Mouse (Mus musculus) intestine, embryonic 16.5 days (tissue): Measurements from ENCODE around the gene Zcchc10. TPM values are rescaled to one million over a fixed set of nuclear protein-coding genes. Genes with fewer than 3 reads are reported as not detected.
A peak's percentile ranks its signal among the peaks of the same experiment; 100 is the strongest.
"Not testable (repeated sequence)": the region's sequence is repeated elsewhere in the genome, so short reads cannot be mapped to it uniquely, and the experiment has no call there.

Experiments
- ATAC-seq: fragments of 200-750 bp; cut with Nextera tagmentation; 2 replicates; pipeline ENCODE4 v1.8.0; 2017; ENCODE audit warnings: moderate TSS enrichment, moderate library complexity
- H3K27ac ChIP-seq: fragments of 300-500 bp; sonication (generic); 2 replicates; pipeline ENCODE4 v1.5.1; 2014; ENCODE audit warnings: mild to moderate bottlenecking, low read length
- H3K27me3 ChIP-seq: fragments of 300-500 bp; sonication (generic); replicated peaks from 2 replicates; pipeline ENCODE4 v1.6.1; 2014; ENCODE audit warnings: low read length, control low read depth, mixed read lengths; ENCODE audit not compliant: control insufficient read depth, insufficient read depth
- H3K36me3 ChIP-seq: fragments of 300-500 bp; sonication (generic); 2 replicates; pipeline ENCODE4 v1.6.1; 2014; ENCODE audit warnings: low read length, control low read depth; ENCODE audit not compliant: control insufficient read depth, insufficient read depth
- H3K4me1 ChIP-seq: fragments of 300-500 bp; sonication (generic); 2 replicates; pipeline ENCODE4 v1.6.1; 2014; ENCODE audit warnings: low read length, control low read depth, mixed read lengths; ENCODE audit not compliant: control insufficient read depth, insufficient read depth
- H3K4me2 ChIP-seq: fragments of 300-500 bp; sonication (generic); 2 replicates; pipeline ENCODE4 v1.6.1; 2014; ENCODE audit warnings: low read depth, low read length, control low read depth
- H3K4me3 ChIP-seq: fragments of 300-500 bp; sonication (generic); 2 replicates; pipeline ENCODE4 v1.5.1; 2014; ENCODE audit warnings: mild to moderate bottlenecking, low read length
- H3K9ac ChIP-seq: fragments of 300-500 bp; sonication (generic); 2 replicates; pipeline ENCODE4 v1.6.1; 2014; ENCODE audit warnings: low read depth, low read length
- H3K9me3 ChIP-seq: fragments of 300-500 bp; sonication (generic); 2 replicates; pipeline ENCODE4 v1.6.1; 2016; ENCODE audit warnings: low read length, control low read depth; ENCODE audit not compliant: control insufficient read depth
- WGBS: fragments of 180-500 bp; shearing (Covaris S2); extraction: QIAGEN DNeasy Blood & Tissue Kit; methylation state at CpG from one replicate; pipeline ENCODE4 v1.1.7; 2014; 5-methylcytosine and 5-hydroxymethylcytosine counted together
- polyA plus RNA-seq: library from polyadenylated mRNA; unstranded; fragments of >200 nt; fragmentation: Nextera tagmentation; extraction: Ambion mirVana; gene quantifications from 2 replicates; pipeline ENCODE4 v1.2.1, GENCODE M21; 2015

Zcchc10 gene
- polyA plus RNA-seq, 1 experiment from 2014 or later: 13.4 TPM

GRCm38 (mm10) chr11:53335505-53336181 is 11.2 kb downstream of the Zcchc10 start:
- Histone ChIP-seq H3K36me3 (no peaks in the 10 kb centered on the region; the same call in 1 of the 2 replicates), H3K4me1 (no peaks in the 10 kb centered on the region), H3K4me3 (no peak overlapping the region), H3K9ac (no peak overlapping the region), H3K27ac (no peak overlapping the region), H3K4me2 (no peak overlapping the region), H3K27me3 (no peaks in the 10 kb centered on the region), H3K9me3 (no peaks in the 10 kb centered on the region)
- no peak for ATAC-seq
- 31% methylated on average over 3 of the region's 3 CpGs for WGBS

GRCm38 (mm10) chr11:53336182-53336571 is 11.7 kb downstream of the Zcchc10 start:
- no peaks in the 10 kb centered on the region for H3K27me3 ChIP-seq
- no peak overlapping the region for H3K9ac ChIP-seq
- no peak overlapping the region for H3K4me3 ChIP-seq
- no peaks in the 10 kb centered on the region; the same call in 1 of the 2 replicates for H3K36me3 ChIP-seq
- ATAC-seq: no peak
- H3K4me1 ChIP-seq: no peaks in the 10 kb centered on the region
- no peak overlapping the region for H3K27ac ChIP-seq
- no peaks in the 10 kb centered on the region for H3K9me3 ChIP-seq
- H3K4me2 ChIP-seq: no peak overlapping the region

- 67% methylated on average over 1 of the region's 1 CpGs for WGBS
- H3K27me3 ChIP-seq: no peaks in the 10 kb centered on the region
- H3K9ac ChIP-seq: no peak overlapping the region
- H3K4me2 ChIP-seq: no peak overlapping the region
- no peak overlapping the region for H3K27ac ChIP-seq
- no peaks in the 10 kb centered on the region for H3K4me1 ChIP-seq
- H3K4me3 ChIP-seq: no peak overlapping the region
- ATAC-seq: no peak
- H3K36me3 ChIP-seq: no peaks in the 10 kb centered on the region; the same call in 1 of the 2 replicates
- no peaks in the 10 kb centered on the region for H3K9me3 ChIP-seq
Measured at GRCm38 (mm10) chr11:53336924-53337323, 12.4 kb downstream of the Zcchc10 start.

GRCm38 (mm10) chr11:53337684-53338083 is 13.2 kb downstream of the Zcchc10 start:
- no peaks in the 10 kb centered on the region for H3K9me3 ChIP-seq
- WGBS: 73% methylated on average over 8 of the region's 8 CpGs

GRCm38 (mm10) chr11:53341019-53341418 is 16.5 kb downstream of the Zcchc10 start:
- not testable (repeated sequence) for H3K9ac ChIP-seq, ATAC-seq, H3K4me1 ChIP-seq, H3K36me3 ChIP-seq, H3K27ac ChIP-seq, H3K27me3 ChIP-seq, H3K9me3 ChIP-seq, H3K4me3 ChIP-seq, H3K4me2 ChIP-seq
- WGBS: 72% methylated on average over 10 of the region's 10 CpGs

More at GRCm38 (mm10) chr11:53337684-53338083, 13.2 kb downstream of the Zcchc10 start:
- Histone ChIP-seq H3K4me3 (no peak overlapping the region), H3K36me3 (no peaks in the 10 kb centered on the region), H3K4me1 (no peaks in the 10 kb centered on the region), H3K27me3 (no peaks in the 10 kb centered on the region), H3K27ac (no peak overlapping the region), H3K4me2 (no peak overlapping the region), H3K9ac (no peak overlapping the region)
- ATAC-seq: no peak

- H3K4me1 ChIP-seq: 0 out of 2 replicates have a peak, but pooled peaks cover 2% of the 10 kb centered on the region
- H3K27ac ChIP-seq: no peak overlapping the region
- H3K4me2 ChIP-seq: no peak overlapping the region
- no peaks in the 10 kb centered on the region for H3K9me3 ChIP-seq
- no peak overlapping the region for H3K9ac ChIP-seq
- H3K27me3 ChIP-seq: no peaks in the 10 kb centered on the region
- no peak overlapping the region for H3K4me3 ChIP-seq
- no peaks in the 10 kb centered on the region for H3K36me3 ChIP-seq
- WGBS: 59% methylated on average over 5 of the region's 5 CpGs
- ATAC-seq: no peak
Measured at GRCm38 (mm10) chr11:53342711-53343110, 18.2 kb downstream of the Zcchc10 start.

GRCm38 (mm10) chr11:53345328-53345727 is 20.8 kb downstream of the Zcchc10 start:
- H3K4me1 ChIP-seq: 0 out of 2 replicates have a peak, but pooled peaks cover 2% of the 10 kb centered on the region
- no peaks in the 10 kb centered on the region for H3K36me3 ChIP-seq
- 19% methylated on average over 5 of the region's 5 CpGs for WGBS
- 0 out of 2 replicates have a peak, but pooled peaks have one; percentile 36 for ATAC-seq
- no peaks in the 10 kb centered on the region for H3K27me3 ChIP-seq
- H3K9ac ChIP-seq: no peak overlapping the region
- H3K27ac ChIP-seq: no peak overlapping the region
- no peak overlapping the region for H3K4me3 ChIP-seq
- no peaks in the 10 kb centered on the region for H3K9me3 ChIP-seq
- no peak overlapping the region for H3K4me2 ChIP-seq

GRCm38 (mm10) chr11:53345738-53346137 is 21.3 kb downstream of the Zcchc10 start:
- ATAC-seq: no peak
- no peak overlapping the region for H3K9ac ChIP-seq

GRCm38 (mm10) chr11:53350291-53351223 is 26.1 kb downstream of the Zcchc10 start, which contains the start of gene Aff4:
Aff4 (plus strand) TSS chr11:53350833.
- peak within 1 kb of the TSS; percentile 95 for H3K27ac ChIP-seq
- ATAC-seq: peak; percentile 95
- peak within 1 kb of the TSS; percentile 95 for H3K9ac ChIP-seq
- H3K36me3 ChIP-seq: no peaks in the 10 kb centered on the region
- peaks cover 5% of the 10 kb centered on the region; the same call in 1 of the 2 replicates for H3K4me1 ChIP-seq
- H3K27me3 ChIP-seq: no peaks in the 10 kb centered on the region
- peak within 1 kb of the TSS; percentile 84 for H3K4me3 ChIP-seq
- H3K9me3 ChIP-seq: no peaks in the 10 kb centered on the region
- peak within 1 kb of the TSS; percentile 91 for H3K4me2 ChIP-seq
- WGBS: under 1% methylated on average over 102 of the region's 127 CpGs

More at GRCm38 (mm10) chr11:53345738-53346137, 21.3 kb downstream of the Zcchc10 start:
- H3K36me3 ChIP-seq: no peaks in the 10 kb centered on the region
- H3K4me1 ChIP-seq: 0 out of 2 replicates have a peak, but pooled peaks cover 2% of the 10 kb centered on the region
- H3K9me3 ChIP-seq: no peaks in the 10 kb centered on the region
- H3K27ac ChIP-seq: no peak overlapping the region
- H3K4me2 ChIP-seq: no peak overlapping the region
- WGBS: 28% methylated on average over 2 of the region's 2 CpGs
- no peak overlapping the region for H3K4me3 ChIP-seq
- no peaks in the 10 kb centered on the region for H3K27me3 ChIP-seq
